Mouse (Mus musculus) liver, postnatal 0 days (tissue): ENCODE measurements around the gene Arpc3. TPM values are rescaled to one million over a fixed set of nuclear protein-coding genes. Genes with fewer than 3 reads are reported as not detected.

Experiments
- ATAC-seq: fragments of 200-750 bp; cut with Nextera tagmentation; 2 replicates; pipeline ENCODE4 v1.8.0; 2017; ENCODE audit warnings: mild to moderate bottlenecking, moderate library complexity
- DNase-seq: peaks from one replicate; pipeline ENCODE4 v3.0.0-alpha.2; 2016
- H3K27ac ChIP-seq: fragments of 300-500 bp; sonication (generic); 2 replicates; pipeline ENCODE4 v1.5.1; 2014; ENCODE audit warnings: antibody characterized with exemption, moderate library complexity, mild to moderate bottlenecking, low read depth
- H3K27me3 ChIP-seq: fragments of 300-500 bp; sonication (generic); 2 replicates; pipeline ENCODE4 v1.6.1; 2014; ENCODE audit warnings: low read length, control low read depth, mixed read lengths; ENCODE audit not compliant: insufficient read depth
- H3K36me3 ChIP-seq: fragments of 300-500 bp; sonication (generic); replicated peaks from 2 replicates; pipeline ENCODE4 v1.6.1; 2014; ENCODE audit warnings: mild to moderate bottlenecking, control low read depth, low read length, moderate library complexity, mixed read lengths; ENCODE audit not compliant: insufficient read depth
- H3K4me1 ChIP-seq: fragments of 300-500 bp; sonication (generic); 2 replicates; pipeline ENCODE4 v1.6.1; 2014; ENCODE audit warnings: antibody characterized with exemption, mild to moderate bottlenecking, control low read depth; ENCODE audit not compliant: insufficient read depth
- H3K4me2 ChIP-seq: fragments of 300-500 bp; sonication (generic); 2 replicates; pipeline ENCODE4 v1.6.1; 2014; ENCODE audit warnings: low read depth, mild to moderate bottlenecking, low read length, moderate library complexity, mixed read lengths
- H3K4me3 ChIP-seq: fragments of 300-500 bp; sonication (generic); 2 replicates; pipeline ENCODE4 v1.5.1; 2014; ENCODE audit warnings: low read depth, low read length
- H3K9ac ChIP-seq: fragments of 300-500 bp; sonication (generic); replicated peaks from 2 replicates; pipeline ENCODE4 v1.6.1; 2014; ENCODE audit warnings: mild to moderate bottlenecking, moderate library complexity
- H3K9me3 ChIP-seq: fragments of 300-500 bp; sonication (generic); 2 replicates; pipeline ENCODE4 v1.6.1; 2016; ENCODE audit warnings: mild to moderate bottlenecking, control low read depth, low read length, mixed read lengths
- CTCF ChIP-seq: sonication (generic); IDR thresholded peaks from 2 replicates; pipeline ENCODE4 v1.5.1; 2016; ENCODE audit warnings: antibody characterized with exemption, low read depth
- EP300 ChIP-seq: IDR thresholded peaks from 2 replicates; pipeline ENCODE4 v1.6.1; 2016; ENCODE audit warnings: antibody characterized with exemption, low read depth, mild to moderate bottlenecking
- WGBS: fragments of 180-500 bp; shearing (Covaris S2); extraction: QIAGEN DNeasy Blood & Tissue Kit; methylation state at CpG from one replicate; pipeline ENCODE4 v1.1.7; 2014; ENCODE audit not compliant: insufficient replicate concordance; 5-methylcytosine and 5-hydroxymethylcytosine counted together
- polyA plus RNA-seq: library from polyadenylated mRNA; unstranded; fragments of >200 nt; fragmentation: Nextera tagmentation; extraction: Ambion mirVana; gene quantifications from 2 replicates; pipeline ENCODE4 v1.2.1, GENCODE M21; 2015

Arpc3 gene
- polyA plus RNA-seq, 1 experiment from 2014 or later = 79.7 TPM

GRCm38 (mm10) chr5:122402160-122402559 lies 10.5 kb downstream of the Arpc3 start:
- no peak overlapping the region for H3K4me3 ChIP-seq
- H3K4me1 ChIP-seq = peaks cover 9% of the 10 kb centered on the region
- no peak overlapping the region for H3K4me2 ChIP-seq
- 84% methylated on average over 13 of the region's 13 CpGs for WGBS
- no peak overlapping the region for H3K27ac ChIP-seq
- H3K27me3 ChIP-seq = no peaks in the 10 kb centered on the region
- no peak overlapping the region for H3K9ac ChIP-seq
- H3K9me3 ChIP-seq = no peaks in the 10 kb centered on the region
- H3K36me3 ChIP-seq = peaks cover 87% of the 10 kb centered on the region
- ATAC-seq (no peak), DNase-seq (no peak)
- no peak for TF ChIP-seq EP300
- no peak for TF ChIP-seq CTCF

GRCm38 (mm10) chr5:122402772-122403171 lies 11.1 kb downstream of the Arpc3 start:
- Histone ChIP-seq H3K9me3 (no peaks in the 10 kb centered on the region), H3K27me3 (no peaks in the 10 kb centered on the region), H3K9ac (no peak overlapping the region), H3K4me2 (no peak overlapping the region), H3K36me3 (peaks cover 82% of the 10 kb centered on the region), H3K4me1 (peaks cover 9% of the 10 kb centered on the region), H3K4me3 (no peak overlapping the region), H3K27ac (no peak overlapping the region)
- ATAC-seq (no peak), DNase-seq (no peak)
- WGBS = 84% methylated on average over 5 of the region's 5 CpGs
- TF ChIP-seq CTCF = no peak
- no peak for TF ChIP-seq EP300

- H3K4me3 ChIP-seq = no peak overlapping the region
- H3K27me3 ChIP-seq = no peaks in the 10 kb centered on the region
- no peaks in the 10 kb centered on the region for H3K9me3 ChIP-seq
- TF ChIP-seq CTCF (no peak), EP300 (no peak)
- DNase-seq (no peak), ATAC-seq (no peak)
- H3K27ac ChIP-seq = no peak overlapping the region
- WGBS = 90% methylated on average over 12 of the region's 12 CpGs
- H3K4me1 ChIP-seq = peaks cover 9% of the 10 kb centered on the region
- no peak overlapping the region for H3K9ac ChIP-seq
- H3K4me2 ChIP-seq = no peak overlapping the region
- peaks cover 77% of the 10 kb centered on the region for H3K36me3 ChIP-seq
Observed at GRCm38 (mm10) chr5:122403362-122403761, 11.7 kb downstream of the Arpc3 start.

- Histone ChIP-seq H3K4me3 (no peak overlapping the region), H3K4me1 (peaks cover 1% of the 10 kb centered on the region), H3K36me3 (peaks cover 59% of the 10 kb centered on the region), H3K27ac (no peak overlapping the region), H3K9ac (no peak overlapping the region), H3K4me2 (no peak overlapping the region), H3K9me3 (no peaks in the 10 kb centered on the region), H3K27me3 (no peaks in the 10 kb centered on the region)
- WGBS = 79% methylated on average over 10 of the region's 10 CpGs
- DNase-seq = no peak
- TF ChIP-seq EP300 (no peak), CTCF (no peak)
- ATAC-seq = peak; percentile 60
Observed at GRCm38 (mm10) chr5:122405537-122405936, 13.9 kb downstream of the Arpc3 start.

- no peak overlapping the region for H3K27ac ChIP-seq
- peaks cover 23% of the 10 kb centered on the region for H3K36me3 ChIP-seq
Observed at GRCm38 (mm10) chr5:122409692-122410645, 18.3 kb downstream of the Arpc3 start.

GRCm38 (mm10) chr5:122411892-122412291 lies 20.2 kb downstream of the Arpc3 start:
- H3K4me1 ChIP-seq = no peaks in the 10 kb centered on the region
- WGBS = 73% methylated on average over 5 of the region's 5 CpGs
- TF ChIP-seq CTCF (no peak), EP300 (no peak)
- no peak for DNase-seq
- H3K4me2 ChIP-seq = no peak overlapping the region
- peaks cover 6% of the 10 kb centered on the region for H3K36me3 ChIP-seq
- no peak overlapping the region for H3K4me3 ChIP-seq
- no peak overlapping the region for H3K9ac ChIP-seq
- no peak for ATAC-seq
- no peaks in the 10 kb centered on the region for H3K9me3 ChIP-seq
- H3K27ac ChIP-seq = no peak overlapping the region
- no peaks in the 10 kb centered on the region for H3K27me3 ChIP-seq

More at GRCm38 (mm10) chr5:122409692-122410645, 18.3 kb downstream of the Arpc3 start:
- no peak overlapping the region for H3K9ac ChIP-seq
- no peaks in the 10 kb centered on the region for H3K9me3 ChIP-seq
- TF ChIP-seq EP300 = no peak
- peak; percentile 37 for TF ChIP-seq CTCF
- no peak for ATAC-seq
- no peak overlapping the region for H3K4me2 ChIP-seq
- H3K27me3 ChIP-seq = no peaks in the 10 kb centered on the region
- DNase-seq = no peak
- H3K4me3 ChIP-seq = no peak overlapping the region
- 87% methylated on average over 19 of the region's 19 CpGs for WGBS
- no peaks in the 10 kb centered on the region for H3K4me1 ChIP-seq
